Mouse (Mus musculus) testis, adult 2 months (tissue): ENCODE measurements around the gene Pih1d1.

ENCODE experiments used
- CTCF ChIP-seq: fragments of 200-500 bp; IDR thresholded peaks from 2 replicates; pipeline ENCODE4 v1.5.1; 2012; ENCODE audit warnings: low read depth, mild to moderate bottlenecking, inconsistent platforms, low read length, moderate library complexity; ENCODE audit not compliant: control insufficient read depth, insufficient read depth, insufficient replicate concordance
- POLR2A ChIP-seq: fragments of 200-500 bp; IDR thresholded peaks from 2 replicates; pipeline ENCODE4 v1.6.1; 2012; ENCODE audit warnings: low read depth, mild to moderate bottlenecking, inconsistent platforms, low read length, moderate library complexity; ENCODE audit not compliant: control insufficient read depth

DNA sequence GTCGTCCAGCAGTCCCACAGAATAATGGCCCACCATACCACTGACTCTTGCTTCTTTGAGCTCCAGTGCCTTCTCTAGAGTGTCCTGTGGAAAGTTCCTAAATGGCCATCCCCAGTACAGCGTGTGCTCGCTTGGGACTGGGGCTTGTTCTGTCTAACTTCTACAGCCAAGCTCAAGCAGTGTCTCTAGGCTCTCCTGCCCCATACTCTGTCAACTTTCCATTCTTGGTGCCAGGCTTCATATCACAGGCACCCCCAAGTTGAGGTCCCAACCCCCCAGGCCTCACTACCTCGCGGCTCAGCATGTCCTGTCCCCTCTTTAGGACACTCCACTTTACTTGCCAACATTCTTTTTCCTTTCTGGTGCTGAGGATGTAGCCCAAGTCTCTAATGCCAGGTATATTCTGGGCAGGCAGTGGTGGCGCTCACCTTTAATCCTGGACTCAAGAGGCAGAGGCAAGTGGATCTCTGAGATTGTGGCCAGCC, 6.3 kb downstream of the Pih1d1 start:
- no peak for TF ChIP-seq POLR2A
- TF ChIP-seq CTCF: no peak
